Mouse (Mus musculus) kidney, adult 2 months (tissue): ENCODE results near the gene Uqcc1.

ENCODE experiments used
- CTCF ChIP-seq: fragments of 200-500 bp; conservative IDR thresholded peaks from 2 replicates; pipeline ENCODE4 v1.5.1; 2011; ENCODE audit warnings: low read depth, mild to moderate bottlenecking, control low read depth, low read length, moderate library complexity, mixed read lengths; ENCODE audit not compliant: insufficient read depth, insufficient read length
- POLR2A ChIP-seq: fragments of 200-500 bp; IDR thresholded peaks from one replicate; pipeline ENCODE4 v1.6.1; 2011; ENCODE audit warnings: low read depth, low read length, control low read depth

- TF ChIP-seq CTCF (no peak), POLR2A (no peak)
These were observed 10.6 kb upstream of the Uqcc1 start, which contains the start of gene Gm15557 for GRCm38 (mm10) chr2:155940681-155941080.
